Mouse (Mus musculus) olfactory bulb, adult 2 months (tissue): ENCODE measurements around the gene Tk1.

ENCODE experiments used
- CTCF ChIP-seq: fragments of 200-500 bp; IDR thresholded peaks from 2 replicates; pipeline ENCODE4 v1.5.1; 2012; ENCODE audit warnings: low read depth, mild to moderate bottlenecking, low read length, moderate library complexity; ENCODE audit not compliant: insufficient read depth
- POLR2A ChIP-seq: fragments of 200-500 bp; IDR thresholded peaks from 2 replicates; pipeline ENCODE4 v1.6.1; 2012; ENCODE audit warnings: mild to moderate bottlenecking, low read depth, low read length, moderate library complexity; ENCODE audit not compliant: insufficient read depth

GRCm38 (mm10) chr11:117848985-117849671, 23.2 kb upstream of the Tk1 start, which contains the start of gene Birc5:
- TF ChIP-seq CTCF (no peak), POLR2A (peak; percentile 83)
